Mouse (Mus musculus) mature B cell (primary cell): ENCODE data around the gene Wdr48.

ENCODE experiments used
- in situ Hi-C: fragments of 300-500 bp; cut with MboI; formaldehyde crosslinking; loops from 2 replicates; pipeline ENCODE4 v1.14.3; 2019

Wdr48 gene

DNA sequence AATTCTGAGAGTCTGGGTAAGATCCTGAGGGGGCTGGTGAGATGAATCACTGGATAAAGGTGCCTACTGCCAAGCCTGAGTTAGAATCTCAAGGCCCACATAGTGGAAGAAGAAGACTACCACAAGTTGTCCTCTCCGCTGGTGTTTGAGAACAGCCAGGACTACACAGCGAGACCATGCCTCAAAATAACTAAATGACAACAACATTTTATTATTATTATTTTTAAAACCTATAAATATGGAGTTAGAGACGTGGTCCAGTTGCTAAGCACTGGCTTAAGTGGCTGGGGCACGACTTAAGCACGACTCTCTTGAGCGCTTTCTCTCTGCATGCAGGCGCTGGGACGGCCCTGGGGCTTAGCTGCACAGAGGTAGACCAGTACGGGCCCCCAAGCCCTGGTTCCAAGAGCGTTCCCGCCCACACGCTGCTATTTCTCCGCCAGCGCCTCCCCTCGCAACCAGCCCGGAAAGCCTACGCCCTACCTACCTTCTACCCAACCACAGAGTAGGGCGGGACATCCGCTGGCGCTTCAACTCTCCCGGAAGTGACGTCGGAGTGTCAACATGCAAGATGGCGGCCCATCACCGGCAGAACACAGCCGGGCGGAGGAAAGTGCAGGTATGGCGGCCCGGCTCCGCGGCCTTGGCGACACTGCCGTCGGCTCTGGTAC, at the start of gene Wdr48:
Wdr48 (plus strand) TSS at position 540 of the 671 bp plus-strand sequence.
- in situ Hi-C loops: no loop called here

DNA sequence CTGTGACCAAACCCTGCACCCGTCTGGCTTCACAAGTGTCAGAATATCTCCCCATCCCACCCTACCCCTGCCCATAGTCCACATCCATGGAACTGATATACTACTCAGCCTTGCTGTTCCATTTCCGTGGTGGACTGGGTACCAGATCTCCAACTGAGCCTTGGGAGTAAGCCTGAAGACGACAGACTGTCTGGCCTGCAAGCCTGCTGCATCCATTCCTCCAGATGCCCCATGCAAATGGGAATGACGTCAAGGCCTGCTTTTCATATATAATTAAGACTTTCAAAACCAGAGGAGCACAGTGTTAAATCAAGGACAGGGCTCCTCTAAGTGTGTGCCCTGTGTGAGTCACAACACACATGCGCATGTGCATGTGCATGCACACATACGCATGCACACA, 47.5 kb upstream of the Wdr48 start:
- in situ Hi-C loops: no loop called here

DNA sequence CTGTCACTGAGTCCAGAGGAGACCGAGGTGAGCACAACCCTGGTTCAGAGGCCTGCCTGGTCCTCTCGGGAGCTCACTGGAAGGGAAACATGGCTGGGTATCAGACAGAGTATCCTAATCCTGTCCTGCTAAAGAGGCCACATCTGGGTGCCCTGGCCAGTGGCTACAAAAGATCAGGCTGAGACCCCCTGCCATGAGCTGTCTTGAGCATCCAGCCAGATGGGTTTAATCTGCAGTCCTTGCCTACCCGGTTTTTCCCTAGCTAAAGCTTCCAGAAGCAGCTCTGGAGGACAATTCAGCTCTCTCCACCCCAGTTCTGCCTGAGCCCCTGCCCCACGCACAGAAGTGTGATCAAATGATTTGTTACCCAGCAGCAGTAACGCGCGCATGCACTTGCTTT, 46.0 kb upstream of the Wdr48 start:
- in situ Hi-C loops: no loop called here

- in situ Hi-C loops: no loop called here
These were observed 45.5 kb upstream of the Wdr48 start for GRCm38 (mm10) chr9:119849214-119849613.

DNA sequence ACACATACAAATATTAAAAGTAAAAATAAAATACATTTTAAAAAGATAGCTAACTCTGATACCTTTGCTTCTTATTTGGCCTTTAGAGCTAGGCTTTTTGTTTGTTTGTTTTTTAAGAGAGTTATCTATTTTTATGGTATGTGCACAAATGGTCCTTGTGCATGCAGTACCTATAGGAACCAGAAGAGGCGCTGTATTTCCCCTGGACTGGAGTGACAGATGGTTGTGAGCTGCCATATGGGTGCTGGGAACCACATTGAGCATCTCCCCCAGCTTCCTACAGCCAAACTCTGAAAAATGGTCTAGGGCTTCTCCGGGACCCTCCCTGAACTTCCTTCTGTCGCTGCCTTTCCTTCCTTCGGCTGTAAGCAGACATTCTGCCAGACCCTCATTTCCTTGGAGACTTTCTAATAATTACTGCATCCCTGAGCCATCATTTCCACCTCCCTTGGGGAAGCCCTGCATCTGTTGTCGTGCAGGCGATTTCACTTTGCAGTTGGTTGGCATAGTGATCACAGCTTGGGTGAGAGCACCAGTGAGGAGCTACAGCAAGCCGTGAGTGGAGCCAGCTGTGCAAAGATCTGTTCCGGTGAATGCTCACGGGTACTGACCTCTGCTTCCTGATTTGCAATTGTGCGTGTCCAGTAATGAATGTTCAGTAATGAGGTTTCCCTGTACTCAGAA, 42.2 kb upstream of the Wdr48 start:
- in situ Hi-C loops: no loop called here

DNA sequence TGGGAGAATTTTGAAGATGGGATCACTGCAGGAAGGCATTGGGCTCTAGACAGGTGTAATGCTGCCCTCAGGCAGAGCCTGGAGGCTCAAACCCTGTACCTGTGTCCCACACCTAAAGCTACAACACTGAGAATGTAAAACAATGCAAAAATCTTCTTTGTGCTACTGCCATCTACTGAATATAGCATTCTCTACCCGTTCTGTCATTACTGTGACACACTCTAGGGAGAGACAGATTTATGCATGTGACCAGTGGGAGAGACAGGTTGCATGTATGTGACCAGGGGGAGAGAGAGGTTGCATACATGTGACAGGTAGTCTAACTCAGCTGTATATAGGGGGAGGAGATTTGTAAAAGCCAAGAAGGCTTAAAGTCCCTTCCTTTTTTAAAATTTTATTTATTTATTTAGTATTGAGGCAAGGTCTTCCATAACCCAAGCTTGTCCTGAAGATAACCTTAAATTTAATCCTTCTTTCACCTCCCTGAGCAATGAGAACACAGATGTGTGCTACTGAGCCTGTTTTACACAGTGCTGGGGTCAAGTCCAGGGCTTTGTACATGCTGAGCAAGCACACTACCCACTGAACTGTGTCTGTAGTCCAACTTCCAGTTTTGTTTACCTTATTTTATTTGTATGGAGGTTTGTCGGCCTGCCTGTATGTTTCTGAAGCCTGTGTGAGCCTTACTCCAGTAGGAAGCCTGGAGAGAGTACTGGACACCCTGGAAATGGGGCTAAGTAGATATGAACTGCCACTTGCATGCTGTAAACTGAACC, 41.4 kb upstream of the Wdr48 start:
- in situ Hi-C loops: no loop called here

DNA sequence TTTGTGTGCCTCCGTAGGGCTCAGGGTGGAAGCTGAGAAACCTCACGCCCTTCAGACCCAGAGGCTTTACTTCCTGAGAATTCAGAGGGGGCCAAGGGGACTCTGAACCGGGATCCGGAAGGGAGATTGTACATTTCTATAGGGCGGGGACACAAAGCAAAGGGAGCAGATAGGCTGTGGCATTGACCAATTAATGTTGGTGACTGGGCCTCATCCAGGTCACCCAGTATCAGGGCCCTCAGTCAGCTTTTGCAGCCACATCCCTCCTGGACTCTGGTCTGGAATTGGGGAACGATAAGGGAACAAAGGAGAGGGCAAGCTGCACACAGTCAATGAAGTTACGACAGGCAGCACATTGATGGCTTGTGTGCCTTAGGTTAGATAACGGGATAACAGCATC, 40.5 kb upstream of the Wdr48 start:
- in situ Hi-C loops: no loop called here

- in situ Hi-C loops: no loop called here
These were observed 7.4 kb upstream of the Wdr48 start for GRCm38 (mm10) chr9:119887144-119887901.

GRCm38 (mm10) chr9:119888843-119889246, 5.8 kb upstream of the Wdr48 start:
- in situ Hi-C loops: no loop called here

DNA sequence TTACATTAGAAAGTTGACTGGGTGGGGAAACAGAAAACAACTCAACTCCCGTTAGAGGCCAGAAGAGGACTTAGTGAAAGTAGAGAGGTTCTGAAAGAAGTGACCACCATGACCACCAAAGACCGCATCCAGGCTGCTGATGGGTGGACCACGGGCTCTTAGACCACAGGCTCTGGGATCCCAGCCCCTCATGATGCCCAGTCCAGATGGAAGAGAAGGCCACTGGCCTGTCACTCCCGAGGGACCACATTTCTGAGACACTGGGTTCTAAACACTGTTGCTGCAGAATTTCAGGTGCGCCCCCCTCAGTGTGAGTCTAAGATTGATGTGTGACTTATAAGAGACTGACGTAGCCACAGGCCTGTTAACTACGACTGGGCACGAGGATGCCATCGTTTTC, 5.2 kb upstream of the Wdr48 start:
- in situ Hi-C loops: no loop called here

- in situ Hi-C loops: no loop called here
These were observed 4.0 kb upstream of the Wdr48 start for GRCm38 (mm10) chr9:119890692-119891091.

DNA sequence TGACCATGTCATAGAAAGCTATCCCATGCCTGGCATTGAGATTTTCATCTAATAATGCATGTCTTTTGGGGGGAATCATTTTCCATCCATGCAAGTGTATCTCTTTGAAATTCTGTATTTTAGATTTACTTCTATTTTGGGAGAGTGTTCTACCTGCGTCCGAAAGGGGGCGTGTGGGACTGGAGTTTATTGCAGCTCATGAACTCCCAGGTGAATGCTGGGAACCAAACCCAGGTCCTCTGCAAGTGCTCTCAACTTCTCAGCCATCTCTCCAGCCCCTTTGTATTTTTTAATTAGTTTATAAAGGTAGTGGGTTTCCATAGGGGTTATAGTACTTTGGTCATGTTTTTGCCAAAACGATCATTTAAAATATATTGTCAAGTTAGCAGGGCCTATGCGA, 797 bp upstream of the Wdr48 start:
- in situ Hi-C loops: no loop called here

DNA sequence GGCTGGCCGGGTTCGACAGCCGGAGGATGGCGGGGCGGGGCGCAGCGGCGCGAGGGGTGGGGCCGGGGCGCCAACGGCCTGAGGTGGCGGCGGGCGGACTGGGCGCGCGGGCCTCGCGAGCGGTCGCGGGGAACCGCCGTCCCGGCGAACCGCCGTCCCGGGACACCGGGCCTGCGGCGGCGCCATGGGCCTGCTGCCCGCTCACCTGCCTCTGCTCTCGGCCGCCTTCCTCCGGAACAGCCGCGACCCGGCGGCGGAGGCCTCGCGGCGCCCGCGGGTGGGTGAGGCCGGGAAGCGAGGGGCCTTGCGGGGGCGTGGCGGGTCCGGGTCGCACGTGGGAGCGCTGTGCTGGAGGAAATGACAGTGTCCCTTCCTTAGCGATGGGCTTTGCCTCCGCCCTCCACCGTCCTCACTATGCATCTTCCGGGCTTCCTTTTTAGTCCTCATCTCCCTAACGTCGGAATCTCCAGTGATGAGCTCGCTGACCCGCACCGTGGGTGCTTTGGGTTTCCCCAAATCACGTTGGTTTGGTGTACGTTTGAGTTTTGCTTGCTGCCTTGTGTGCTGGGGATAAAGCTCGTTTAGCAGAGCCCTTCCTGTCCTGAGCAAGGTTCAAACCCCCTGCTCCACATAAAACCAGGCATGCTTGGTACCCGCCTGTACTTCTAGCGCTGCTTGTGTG, 503 bp downstream of the Wdr48 start:
- in situ Hi-C loops: no loop called here

DNA sequence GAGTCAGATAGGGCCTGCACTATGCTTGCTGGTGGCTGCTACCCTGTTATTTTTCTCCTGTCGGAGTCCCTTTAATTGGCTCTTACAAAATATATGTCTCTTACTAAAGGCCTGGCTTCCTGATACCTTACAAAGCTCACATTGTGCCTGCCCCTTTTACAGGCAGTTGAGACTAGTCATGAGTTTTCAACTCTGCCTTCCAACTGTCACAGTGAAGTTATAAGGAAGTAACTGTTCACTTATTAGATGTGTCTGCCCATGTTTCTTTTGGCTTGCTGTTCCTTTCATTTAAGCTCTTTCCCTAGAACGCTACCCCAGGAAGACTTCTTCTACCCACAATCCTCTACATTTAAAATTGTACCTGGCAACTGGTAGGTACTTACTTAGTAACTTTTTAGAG, 4.8 kb downstream of the Wdr48 start:
- in situ Hi-C loops: no loop called here

- in situ Hi-C loops: no loop called here
These were observed 7.9 kb downstream of the Wdr48 start for GRCm38 (mm10) chr9:119902410-119903151.

DNA sequence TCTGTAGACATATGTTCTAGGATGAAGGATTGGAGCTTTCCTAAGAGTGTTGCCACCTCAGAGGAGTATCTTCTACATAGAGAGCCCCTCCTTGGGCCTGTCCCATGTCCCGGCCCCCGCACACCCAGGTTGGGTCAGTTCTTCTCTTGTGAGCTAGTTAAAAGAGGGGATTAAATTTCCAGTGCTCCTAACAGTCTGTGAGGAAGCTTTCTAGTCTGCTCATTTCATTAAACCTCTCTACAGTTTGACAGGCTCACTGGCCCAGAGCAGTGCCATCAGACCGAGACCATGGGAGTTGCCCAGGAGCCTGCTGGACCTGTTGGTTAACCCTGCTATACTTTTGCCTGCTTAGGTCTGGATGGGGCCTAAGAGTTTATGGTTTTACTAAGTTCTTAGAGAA, 14.0 kb downstream of the Wdr48 start:
- in situ Hi-C loops: no loop called here

GRCm38 (mm10) chr9:119909931-119910330, 15.3 kb downstream of the Wdr48 start:
- in situ Hi-C loops: no loop called here

DNA sequence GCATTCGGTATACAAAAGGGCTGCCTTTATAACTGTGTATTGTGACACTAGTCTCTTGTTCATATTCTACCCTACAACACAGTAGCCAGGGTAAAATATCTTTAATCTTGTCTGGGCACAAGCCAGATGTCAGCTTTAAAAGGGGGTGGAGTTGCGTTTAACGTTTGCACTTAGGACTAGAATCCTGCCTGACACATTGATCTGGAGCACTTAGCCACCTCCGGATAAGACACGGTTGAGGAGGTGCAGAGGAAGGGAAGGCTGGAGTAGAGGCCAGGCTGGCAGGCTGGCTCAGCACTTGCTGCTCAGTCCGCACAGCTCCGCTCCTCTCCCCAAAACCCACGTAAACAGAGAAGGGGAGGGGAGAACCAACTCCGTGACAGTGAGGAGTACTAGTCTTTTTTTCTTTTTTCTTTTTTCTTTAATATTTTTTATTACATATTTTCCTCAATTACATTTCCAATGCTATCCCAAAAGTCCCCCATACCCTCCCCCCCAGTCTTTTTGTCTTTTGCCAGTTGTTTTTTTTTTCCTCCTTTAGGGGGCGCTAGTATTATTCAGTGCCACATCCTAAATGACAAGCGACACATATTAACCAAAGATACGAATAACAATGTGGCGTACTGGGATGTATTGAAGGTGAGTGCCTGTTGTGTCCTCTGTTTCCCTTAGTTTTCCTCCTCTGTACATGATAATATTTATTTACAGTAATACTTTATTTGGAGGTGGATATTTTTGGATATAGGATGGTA, 18.6 kb downstream of the Wdr48 start:
- in situ Hi-C loops: no loop called here

DNA sequence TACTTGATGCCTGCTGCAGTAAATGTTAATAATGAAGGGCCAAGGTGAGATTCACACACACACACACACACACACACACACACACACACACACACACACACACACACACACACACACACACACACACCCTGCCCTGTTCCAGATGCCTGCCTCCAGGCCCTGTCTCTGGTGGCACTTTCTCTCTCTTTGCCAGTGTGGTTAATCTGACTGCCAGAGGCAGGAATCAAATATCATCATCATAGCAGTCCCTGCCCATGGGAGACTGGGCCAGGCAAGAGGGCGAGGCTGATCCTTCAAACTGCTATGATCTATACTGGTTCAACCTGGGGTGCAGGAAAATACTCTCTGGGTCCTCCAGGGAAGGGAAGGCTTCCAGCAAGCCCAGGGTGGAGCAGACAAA, 25.2 kb downstream of the Wdr48 start:
- in situ Hi-C loops: no loop called here

DNA sequence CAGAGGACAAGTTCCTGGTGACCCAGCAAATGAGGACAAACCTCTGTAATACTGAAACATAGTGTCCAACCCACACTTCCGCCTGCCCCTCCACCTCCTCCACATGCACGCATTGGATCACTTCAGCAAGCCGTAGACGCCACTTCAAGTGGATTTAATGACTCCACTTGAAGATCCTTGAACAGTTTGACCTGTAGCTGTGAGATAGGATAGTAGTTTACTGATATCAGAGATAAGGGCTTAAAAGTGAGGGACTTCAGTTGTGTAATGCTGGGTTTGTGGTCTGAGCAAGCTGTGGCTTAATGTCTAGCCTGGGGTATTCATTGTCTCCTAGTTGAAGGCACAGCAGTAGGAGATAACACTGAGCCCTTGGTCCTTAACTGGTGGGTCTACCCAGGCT, 28.8 kb downstream of the Wdr48 start:
- in situ Hi-C loops: no loop called here
